Mouse (Mus musculus) G1E (cell line): ENCODE measurements around the gene Bace2. TPM values are rescaled to one million over a fixed set of nuclear protein-coding genes. Genes with fewer than 3 reads are reported as not detected.

Experiments used
- ATAC-seq: 2 replicates; pipeline ENCODE4 v1.8.0; 2016; ENCODE audit warnings: mild to moderate bottlenecking; ENCODE audit not compliant: insufficient number of reproducible peaks, poor library complexity, low FRiP score, severe bottlenecking; ENCODE audit errors: extremely low read depth
- DNase-seq: peaks from one replicate; pipeline ENCODE4 v3.0.0; 2012; ENCODE audit warnings: low spot score
- H3K27me3 ChIP-seq: 2 replicates; pipeline ENCODE4 v1.6.1; 2012; ENCODE audit warnings: mild to moderate bottlenecking, low read length, inconsistent platforms; ENCODE audit not compliant: insufficient read depth
- H3K36me3 ChIP-seq: replicated peaks from 2 replicates; pipeline ENCODE3; 2012; ENCODE audit warnings: mild to moderate bottlenecking, inconsistent platforms
- H3K4me1 ChIP-seq: 2 replicates; pipeline ENCODE4 v1.6.1; 2012; ENCODE audit warnings: low read depth, low read length, inconsistent platforms, mixed read lengths; ENCODE audit not compliant: insufficient read depth
- H3K4me3 ChIP-seq: 2 replicates; pipeline ENCODE4 v1.5.1; 2012; ENCODE audit warnings: low read depth, mild to moderate bottlenecking, inconsistent platforms, low read length, moderate library complexity, mixed read lengths
- H3K9me3 ChIP-seq: replicated peaks from 2 replicates; pipeline ENCODE4 v1.6.1; 2012; ENCODE audit warnings: inconsistent platforms
- CTCF ChIP-seq: IDR thresholded peaks from 2 replicates; pipeline ENCODE4 v1.5.1; 2012; ENCODE audit warnings: low read depth, low read length, inconsistent platforms, mixed read lengths
- GATA1 ChIP-seq: IDR thresholded peaks from 2 replicates; pipeline ENCODE4 v1.6.1; 2012; ENCODE audit warnings: borderline replicate concordance, low read length, inconsistent platforms, mixed read lengths
- GATA2 ChIP-seq: IDR thresholded peaks from 2 replicates; pipeline ENCODE4 v1.6.1; 2012; ENCODE audit warnings: low read depth, low read length, inconsistent platforms, borderline replicate concordance
- POLR2AphosphoS5 ChIP-seq: IDR thresholded peaks from 2 replicates; pipeline ENCODE4 v1.6.1; 2012; ENCODE audit warnings: low read depth, low read length, inconsistent platforms; ENCODE audit not compliant: insufficient replicate concordance
- TAL1 ChIP-seq: conservative IDR thresholded peaks from 2 replicates; pipeline ENCODE4 v1.6.1; 2012; ENCODE audit warnings: low read depth, low read length, inconsistent platforms, mixed read lengths
- polyA plus RNA-seq: library from polyadenylated mRNA; stranded (reverse); fragments of >175 nt; gene quantifications from 2 replicates; pipeline ENCODE4 v1.2.3, GENCODE M21; 2012
- total RNA-seq, 2 experiments: library from RNA; stranded (forward) in 1 of 2; stranded (reverse) in 1 of 2; fragments of 200-1000 nt in 1 of 2; fragments of >200 nt in 1 of 2; fragmentation: Nextera tagmentation in 1 of 2; gene quantifications; 2 replicates each; pipeline ENCODE4 v1.2.3; 2014 to 2017

Gene Bace2
- total and polyA plus RNA-seq, 3 experiments: 0.27 TPM; not detected in 2

GRCm38 (mm10) chr16:97434206-97434605, 77.7 kb downstream of the Bace2 start:
- H3K4me1 ChIP-seq: no peaks in the 10 kb centered on the region
- H3K36me3 ChIP-seq: no peaks in the 10 kb centered on the region
- H3K9me3 ChIP-seq: no peaks in the 10 kb centered on the region
- DNase-seq (no peak), ATAC-seq (no peak)
- no peak overlapping the region for H3K4me3 ChIP-seq
- H3K27me3 ChIP-seq: no peaks in the 10 kb centered on the region
- TF ChIP-seq TAL1 (no peak), GATA2 (no peak), POLR2AphosphoS5 (no peak)

- Histone ChIP-seq H3K36me3 (no peaks in the 10 kb centered on the region), H3K4me1 (no peaks in the 10 kb centered on the region), H3K27me3 (no peaks in the 10 kb centered on the region), H3K9me3 (no peaks in the 10 kb centered on the region), H3K4me3 (no peak overlapping the region)
- DNase-seq (no peak), ATAC-seq (no peak)
- no peak for TF ChIP-seq TAL1
These were observed 81.0 kb downstream of the Bace2 start for GRCm38 (mm10) chr16:97437448-97438056.

- H3K36me3 ChIP-seq: no peaks in the 10 kb centered on the region
- H3K4me3 ChIP-seq: no peak overlapping the region
- H3K27me3 ChIP-seq: no peaks in the 10 kb centered on the region
- ATAC-seq: no peak
- no peaks in the 10 kb centered on the region for H3K4me1 ChIP-seq
- TF ChIP-seq GATA1: no peak
- no peak for DNase-seq
- H3K9me3 ChIP-seq: no peaks in the 10 kb centered on the region
These were observed 81.6 kb downstream of the Bace2 start for GRCm38 (mm10) chr16:97438191-97438590.

GRCm38 (mm10) chr16:97441967-97442366, 85.4 kb downstream of the Bace2 start:
- DNase-seq: no peak
- no peak overlapping the region for H3K4me3 ChIP-seq
- TF ChIP-seq GATA2: no peak
- no peak for TF ChIP-seq TAL1
- no peak for TF ChIP-seq POLR2AphosphoS5
- no peak for TF ChIP-seq GATA1
- TF ChIP-seq CTCF: no peak
- H3K36me3 ChIP-seq: no peaks in the 10 kb centered on the region
- H3K4me1 ChIP-seq: no peaks in the 10 kb centered on the region
- no peak for ATAC-seq
- H3K27me3 ChIP-seq: no peaks in the 10 kb centered on the region
- no peaks in the 10 kb centered on the region for H3K9me3 ChIP-seq

- Histone ChIP-seq H3K4me1 (no peaks in the 10 kb centered on the region), H3K36me3 (no peaks in the 10 kb centered on the region), H3K4me3 (no peak overlapping the region), H3K9me3 (no peaks in the 10 kb centered on the region), H3K27me3 (no peaks in the 10 kb centered on the region)
- TF ChIP-seq TAL1: no peak
- no peak for TF ChIP-seq GATA2
- TF ChIP-seq CTCF: peak; percentile 93
- TF ChIP-seq GATA1: no peak
- TF ChIP-seq POLR2AphosphoS5: no peak
- DNase-seq (peak; percentile 34), ATAC-seq (0 out of 2 replicates have a peak, but pooled peaks have one; percentile 45)
These were observed 87.2 kb downstream of the Bace2 start for GRCm38 (mm10) chr16:97443670-97444263.

GRCm38 (mm10) chr16:97447386-97447785, 90.8 kb downstream of the Bace2 start:
- no peak for ATAC-seq
- Histone ChIP-seq H3K36me3 (no peaks in the 10 kb centered on the region), H3K4me3 (no peak overlapping the region), H3K4me1 (no peaks in the 10 kb centered on the region), H3K9me3 (no peaks in the 10 kb centered on the region), H3K27me3 (peaks cover 3% of the 10 kb centered on the region; the same call in 1 of the 2 replicates)
- no peak for TF ChIP-seq TAL1
- TF ChIP-seq GATA1: no peak
- TF ChIP-seq GATA2: no peak
- TF ChIP-seq POLR2AphosphoS5: no peak
- no peak for TF ChIP-seq CTCF
- DNase-seq: no peak

- H3K9me3 ChIP-seq: no peaks in the 10 kb centered on the region
- no peaks in the 10 kb centered on the region for H3K36me3 ChIP-seq
- no peak for ATAC-seq
- H3K27me3 ChIP-seq: peaks cover 4% of the 10 kb centered on the region; the same call in 1 of the 2 replicates
- TF ChIP-seq POLR2AphosphoS5: no peak
- no peak for TF ChIP-seq GATA2
- TF ChIP-seq GATA1: no peak
- no peak for TF ChIP-seq CTCF
- TF ChIP-seq TAL1: no peak
- H3K4me1 ChIP-seq: no peaks in the 10 kb centered on the region
- DNase-seq: no peak
- no peak overlapping the region for H3K4me3 ChIP-seq
These were observed 103.3 kb downstream of the Bace2 start for GRCm38 (mm10) chr16:97459831-97460230.
